Mouse (Mus musculus) kidney, adult 2 months (tissue): ENCODE measurements at regions not wholly inside any gene's neighbourhood (a gene's known extent, or its start where the extent isn't known, plus 50 kb on each side); places are given as distances from the start of the nearest gene placed in this dataset.

Experiments used
- CTCF ChIP-seq: fragments of 200-500 bp; conservative IDR thresholded peaks from 2 replicates; pipeline ENCODE4 v1.5.1; 2011; ENCODE audit warnings: low read depth, mild to moderate bottlenecking, control low read depth, low read length, moderate library complexity, mixed read lengths; ENCODE audit not compliant: insufficient read depth, insufficient read length
- POLR2A ChIP-seq: fragments of 200-500 bp; IDR thresholded peaks from one replicate; pipeline ENCODE4 v1.6.1; 2011; ENCODE audit warnings: low read depth, low read length, control low read depth

GRCm38 (mm10) chr15:59786706-59787425, 229.5 kb downstream of the 4933412E24Rik start:
- TF ChIP-seq POLR2A (no peak), CTCF (no peak)
